Mouse (Mus musculus) cortical plate, adult 2 months (tissue): ENCODE measurements around the gene Kirrel2.

Source experiments
- CTCF ChIP-seq: fragments of 200-500 bp; IDR thresholded peaks from 2 replicates; pipeline ENCODE4 v1.5.1; 2011; ENCODE audit warnings: mild to moderate bottlenecking, control low read depth, low read length; ENCODE audit not compliant: insufficient read depth; ENCODE audit errors: extremely low read depth
- POLR2A ChIP-seq: fragments of 200-500 bp; IDR thresholded peaks from 2 replicates; pipeline ENCODE4 v1.6.1; 2011; ENCODE audit warnings: mild to moderate bottlenecking, low read length, control low read depth; ENCODE audit not compliant: insufficient read depth; ENCODE audit errors: extremely low read depth

- TF ChIP-seq CTCF (no peak), POLR2A (no peak)
These were observed 37.7 kb downstream of the Kirrel2 start, which contains the start of gene Hcst for GRCm38 (mm10) chr7:30419561-30420499.
